Mouse (Mus musculus) CD4-positive helper T cell, adult 2 months (primary cell): ENCODE measurements around the gene Scamp3.

ENCODE experiments used
- DNase-seq: peaks from one replicate; pipeline ENCODE4 v3.0.0-alpha.2; 2012; ENCODE audit warnings: low read depth, missing footprints, low spot score

Gene Scamp3

GRCm38 (mm10) chr3:89163123-89163522, 14.2 kb upstream of the Scamp3 start:
- DNase-seq: no peak

GRCm38 (mm10) chr3:89163643-89164245, 13.5 kb upstream of the Scamp3 start:
- DNase-seq: peak; percentile 47

- peak; percentile 97 for DNase-seq
Observed at GRCm38 (mm10) chr3:89164506-89165267, 12.6 kb upstream of the Scamp3 start, which contains the start of gene Clk2. TSS of gene Clk2 (plus strand) at chr3:89164795.

- DNase-seq: peak; percentile 39
Observed at GRCm38 (mm10) chr3:89165268-89165870, 11.9 kb upstream of the Scamp3 start.

- no peak for DNase-seq
Observed at GRCm38 (mm10) chr3:89166945-89167344, 10.3 kb upstream of the Scamp3 start.

- no peak for DNase-seq
Observed at GRCm38 (mm10) chr3:89174844-89175243, 2.4 kb upstream of the Scamp3 start.

- no peak for DNase-seq
Observed at GRCm38 (mm10) chr3:89175544-89175943, 1.7 kb upstream of the Scamp3 start.

- DNase-seq: no peak
Observed at GRCm38 (mm10) chr3:89176421-89176820, 852 bp upstream of the Scamp3 start.

- DNase-seq: no peak
Observed at GRCm38 (mm10) chr3:89178107-89178385, 773 bp downstream of the Scamp3 start.

- DNase-seq: peak; percentile 57
Observed at GRCm38 (mm10) chr3:89179056-89179455, 1.8 kb downstream of the Scamp3 start.

GRCm38 (mm10) chr3:89181749-89182500, 4.7 kb downstream of the Scamp3 start:
- no peak for DNase-seq

GRCm38 (mm10) chr3:89182531-89183057, 5.3 kb downstream of the Scamp3 start:
- peak; percentile 64 for DNase-seq

GRCm38 (mm10) chr3:89183058-89183958, 6.0 kb downstream of the Scamp3 start, which contains the start of gene Fam189b:
TSS of gene Fam189b (plus strand) at chr3:89183143.
- peak; percentile 77 for DNase-seq

- no peak for DNase-seq
Observed at GRCm38 (mm10) chr3:89183959-89184315, 6.7 kb downstream of the Scamp3 start.

GRCm38 (mm10) chr3:89187197-89187596, 9.9 kb downstream of the Scamp3 start:
- DNase-seq: peak; percentile 33

- peak; percentile 76 for DNase-seq
Observed at GRCm38 (mm10) chr3:89187690-89188477, 10.6 kb downstream of the Scamp3 start.

GRCm38 (mm10) chr3:89188478-89188875, 11.2 kb downstream of the Scamp3 start:
- peak; percentile 73 for DNase-seq

- DNase-seq: peak; percentile 81
Observed at GRCm38 (mm10) chr3:89190436-89190835, 13.2 kb downstream of the Scamp3 start.

- no peak for DNase-seq
Observed at GRCm38 (mm10) chr3:89193351-89193750, 16.1 kb downstream of the Scamp3 start.

GRCm38 (mm10) chr3:89193853-89194252, 16.6 kb downstream of the Scamp3 start:
- peak; percentile 72 for DNase-seq
